Mouse (Mus musculus) cerebellum, postnatal 10 days (tissue): ENCODE measurements around the gene Clec4d.
"Not testable (repeated sequence)": the region's sequence is repeated elsewhere in the genome, so short reads cannot be mapped to it uniquely, and the experiment has no call there.

Experiments used
- DNase-seq, 2 experiments: peaks; one replicate each; pipeline ENCODE4 v3.0.0; 2021; ENCODE audit warnings: mixed read lengths in 2 of 2

Clec4d gene

GRCm38 (mm10) chr6:123261555-123262161 lies at the start of gene Clec4d:
Gene Clec4d, plus strand, starts transcription at chr6:123262111.
- no peak for DNase-seq

- no peak for DNase-seq
Measured at GRCm38 (mm10) chr6:123227519-123228166, 34.3 kb upstream of the Clec4d start.

DNA sequence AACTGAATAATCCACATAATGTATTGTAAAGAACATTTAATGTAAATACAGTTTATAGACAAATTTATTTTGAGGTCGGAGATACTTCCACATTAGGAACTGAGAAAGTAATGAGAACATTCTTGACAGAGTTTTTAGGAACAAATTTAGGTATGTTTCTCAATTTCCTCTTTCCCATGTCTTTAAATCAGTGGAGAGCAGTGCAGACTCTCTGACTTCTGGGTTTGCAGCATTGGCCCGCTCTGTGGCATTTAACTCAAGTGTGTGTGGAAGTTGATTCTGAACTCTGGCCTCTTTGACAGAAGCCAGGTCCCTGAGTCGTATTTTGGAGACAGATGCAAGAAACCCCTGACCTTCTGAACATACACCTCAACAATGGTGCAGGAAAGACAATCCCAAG lies 32.3 kb upstream of the Clec4d start, which contains the start of gene Clec4n:
Clec4n (plus strand) TSS at position 200 of the 400 bp plus-strand sequence.
- DNase-seq = no peak

DNA sequence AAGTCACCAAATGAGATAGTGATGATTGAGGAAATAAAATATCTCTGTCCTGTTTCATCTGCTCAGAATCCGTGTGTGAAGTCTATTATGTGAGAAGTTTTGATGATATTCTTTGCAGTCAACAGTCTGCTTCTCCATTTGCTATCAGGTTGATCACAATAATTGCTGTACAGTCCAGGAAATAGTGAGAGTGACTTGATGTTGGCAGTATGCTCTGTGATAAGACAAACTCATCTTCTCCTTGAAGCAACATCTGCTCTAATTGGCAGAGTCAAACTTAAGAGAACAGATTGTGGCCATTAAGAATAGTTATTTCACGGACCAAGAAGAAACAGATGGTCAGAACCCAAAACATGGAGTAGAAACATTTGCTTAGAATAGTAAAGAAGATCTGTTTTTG lies 30.8 kb upstream of the Clec4d start:
- no peak for DNase-seq

DNA sequence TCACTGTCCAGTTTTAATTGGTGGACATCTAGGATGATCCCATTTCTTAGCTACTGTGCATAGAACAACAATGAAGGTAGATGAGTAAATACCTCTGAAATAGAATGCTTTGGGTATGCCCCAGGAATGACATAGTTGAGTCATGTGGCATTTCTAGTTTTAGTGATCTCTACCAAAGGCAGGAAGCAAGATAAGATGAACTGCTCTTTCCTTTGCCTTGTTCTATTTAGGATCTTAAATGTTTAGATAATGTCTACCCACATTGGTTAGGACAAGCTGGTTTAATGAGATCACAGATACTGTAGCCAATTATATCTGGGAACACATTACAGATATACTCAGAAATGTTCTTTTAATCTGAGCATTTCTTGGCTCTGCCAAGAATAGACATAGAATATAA lies 24.3 kb upstream of the Clec4d start:
- no peak for DNase-seq

DNA sequence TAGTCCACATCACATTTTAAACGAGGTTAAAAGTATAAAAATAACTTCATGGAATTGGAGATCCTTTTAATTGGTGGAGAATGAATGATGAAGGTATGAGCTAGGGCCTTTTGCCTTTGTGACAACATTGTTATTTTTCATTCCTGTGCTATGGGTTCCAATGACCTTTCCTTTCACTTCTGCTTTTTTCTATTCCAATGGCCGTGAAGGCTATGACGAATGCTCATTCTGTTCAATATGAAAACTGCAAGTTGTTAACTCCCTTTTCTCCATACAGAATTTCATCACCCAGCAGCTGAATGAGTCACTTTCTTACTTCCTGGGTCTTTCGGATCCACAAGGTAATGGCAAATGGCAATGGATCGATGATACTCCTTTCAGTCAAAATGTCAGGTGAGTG lies 17.7 kb upstream of the Clec4d start:
- DNase-seq = no peak

- not testable (repeated sequence) for DNase-seq
Measured at GRCm38 (mm10) chr6:123248862-123249261, 13.0 kb upstream of the Clec4d start.

- DNase-seq = no peak
Measured at GRCm38 (mm10) chr6:123252735-123253134, 9.2 kb upstream of the Clec4d start.

DNA sequence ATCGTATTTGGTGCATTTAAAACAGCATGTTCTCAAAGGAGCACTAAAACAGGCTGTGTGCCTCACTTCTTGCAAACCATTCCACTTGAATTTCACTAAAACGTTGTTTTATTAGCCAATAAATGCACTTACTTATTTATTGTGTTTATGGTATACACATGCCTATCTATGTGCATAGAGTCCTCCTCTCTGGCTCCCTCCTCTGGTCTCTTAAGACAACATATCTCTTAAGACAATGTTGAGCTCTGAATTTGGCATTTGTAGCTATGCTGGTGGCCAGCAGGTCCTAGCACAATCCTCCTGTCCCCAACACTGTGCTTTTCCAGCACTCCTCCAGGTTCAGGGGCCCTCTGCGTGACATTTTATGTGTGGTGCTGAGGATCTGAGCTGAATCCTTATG lies 3.0 kb upstream of the Clec4d start:
- no peak for DNase-seq

- DNase-seq = no peak
Measured at GRCm38 (mm10) chr6:123259889-123260603, 1.9 kb upstream of the Clec4d start.

DNA sequence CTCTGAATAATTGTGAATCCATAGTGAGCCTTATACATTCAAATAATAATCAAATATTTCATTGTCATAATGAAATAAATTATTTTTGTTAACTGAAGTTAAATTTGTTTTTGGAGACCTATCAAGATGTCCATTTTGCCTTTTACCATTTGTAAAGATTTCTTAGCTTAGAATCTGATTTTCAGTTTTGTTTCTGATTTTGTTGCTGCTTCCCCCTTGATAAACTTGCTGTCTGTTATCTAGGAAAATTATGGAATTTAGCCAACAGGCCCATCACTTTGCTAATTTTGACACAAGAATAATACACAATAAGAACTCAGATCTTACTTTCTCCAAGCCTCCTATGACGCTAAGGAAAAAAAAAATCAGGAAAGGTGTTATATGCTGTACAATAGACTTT lies 1.0 kb upstream of the Clec4d start:
- no peak for DNase-seq

DNA sequence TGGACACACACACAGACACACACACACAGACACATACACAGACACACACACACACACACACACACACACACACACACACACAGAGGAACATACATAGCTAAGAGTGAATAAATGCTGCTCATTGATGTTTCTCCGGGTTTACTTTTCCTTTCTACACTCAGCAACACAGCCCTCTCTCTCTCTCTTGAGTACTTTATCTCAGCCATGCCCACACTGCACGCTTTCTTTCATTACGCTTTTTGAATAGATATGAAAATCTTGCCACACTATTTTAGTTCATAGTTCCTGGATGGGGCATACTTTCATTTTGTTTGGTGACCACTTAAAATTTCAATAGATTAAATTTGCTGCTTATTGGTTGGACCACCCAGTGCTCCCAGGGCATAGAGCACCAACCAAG lies 2.3 kb downstream of the Clec4d start:
- DNase-seq = no peak

GRCm38 (mm10) chr6:123265809-123266208 lies 3.9 kb downstream of the Clec4d start:
- no peak for DNase-seq

DNA sequence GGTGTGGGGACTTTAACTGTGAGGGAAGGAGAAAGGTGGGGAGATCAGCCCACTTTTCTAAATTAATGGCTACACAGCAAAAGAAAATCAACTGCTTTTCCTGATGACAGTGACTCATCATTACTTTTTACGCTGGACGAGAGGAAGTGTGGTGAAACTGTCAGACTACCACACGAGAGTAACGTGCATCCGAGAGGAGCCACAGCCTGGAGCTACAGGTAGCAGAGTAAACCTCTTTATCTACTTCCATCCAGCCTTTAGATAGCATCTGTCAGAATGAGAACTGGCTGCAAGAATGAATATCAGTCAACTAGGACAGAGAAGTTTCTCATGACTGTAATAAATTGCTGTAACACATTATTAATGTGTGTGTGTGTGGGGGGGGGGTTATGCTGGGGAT lies 5.0 kb downstream of the Clec4d start:
- no peak for DNase-seq

DNA sequence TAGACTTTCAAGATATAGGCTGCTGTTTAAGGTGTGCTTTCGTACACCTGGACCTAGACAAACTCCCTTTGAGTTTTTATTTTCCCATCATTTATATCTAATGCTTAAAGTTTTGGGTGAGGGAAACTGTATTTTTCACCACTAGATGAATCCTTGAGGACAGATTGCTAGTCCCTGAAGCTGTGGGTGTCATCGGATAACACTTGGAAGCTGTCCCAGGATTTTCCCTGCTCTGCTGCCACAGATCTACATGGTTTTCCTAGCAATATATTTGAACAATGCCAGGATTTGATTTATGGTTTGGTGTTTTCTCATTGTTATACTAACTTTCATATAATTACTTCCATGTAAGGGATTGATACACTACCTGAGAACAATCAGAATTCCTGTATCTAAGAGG lies 17.5 kb downstream of the Clec4d start:
- DNase-seq = no peak

- DNase-seq = no peak
Measured at GRCm38 (mm10) chr6:123286311-123286710, 24.4 kb downstream of the Clec4d start.

- no peak for DNase-seq
Measured at GRCm38 (mm10) chr6:123288931-123289330, 27.0 kb downstream of the Clec4d start.

- no peak for DNase-seq
Measured at GRCm38 (mm10) chr6:123289753-123290152, 27.8 kb downstream of the Clec4d start, which contains the start of gene Clec4e. Gene Clec4e, minus strand, starts transcription at chr6:123289870.

GRCm38 (mm10) chr6:123292751-123293400 lies 31.0 kb downstream of the Clec4d start:
- no peak for DNase-seq

DNA sequence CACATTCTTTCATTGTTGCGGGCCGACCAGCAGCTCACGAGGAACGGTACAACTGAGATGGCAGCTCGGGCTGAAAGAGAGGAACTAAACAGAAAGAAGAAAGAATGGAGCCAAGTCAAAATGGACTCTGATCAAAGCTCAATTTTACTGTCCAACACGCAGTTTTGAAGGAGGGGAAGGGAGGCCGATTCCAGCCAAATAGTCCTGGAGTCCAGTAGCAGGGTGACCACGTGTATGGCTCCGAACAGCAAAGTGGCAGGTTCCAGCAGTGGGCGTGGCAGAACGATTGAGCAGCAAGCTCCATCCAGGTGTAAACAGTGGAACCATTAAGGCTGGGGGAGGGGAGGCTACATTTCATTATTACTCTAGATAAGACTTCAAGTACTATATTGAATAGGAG lies 31.6 kb downstream of the Clec4d start:
- DNase-seq = not testable (repeated sequence)

DNA sequence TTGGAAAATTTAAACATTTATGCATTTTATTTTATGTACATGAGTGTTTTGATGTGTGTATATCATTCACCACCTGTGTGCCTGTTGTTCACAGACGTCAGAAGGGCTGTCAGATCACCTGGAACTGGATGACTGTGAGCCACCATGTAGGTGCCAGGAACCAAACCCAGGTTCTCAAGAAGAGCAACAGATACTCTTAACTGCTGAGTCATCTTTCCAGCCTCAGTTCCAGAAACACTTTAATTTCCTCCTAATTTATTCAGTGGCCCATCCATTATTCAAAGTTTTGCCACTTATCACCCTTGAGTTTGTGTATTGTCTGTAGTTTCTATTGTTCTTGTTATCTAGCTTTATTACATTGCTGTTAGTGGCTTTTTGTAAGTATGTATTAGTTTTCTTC lies 34.8 kb downstream of the Clec4d start:
- no peak for DNase-seq

GRCm38 (mm10) chr6:123306315-123306714 lies 44.4 kb downstream of the Clec4d start:
- not testable (repeated sequence) for DNase-seq

DNA sequence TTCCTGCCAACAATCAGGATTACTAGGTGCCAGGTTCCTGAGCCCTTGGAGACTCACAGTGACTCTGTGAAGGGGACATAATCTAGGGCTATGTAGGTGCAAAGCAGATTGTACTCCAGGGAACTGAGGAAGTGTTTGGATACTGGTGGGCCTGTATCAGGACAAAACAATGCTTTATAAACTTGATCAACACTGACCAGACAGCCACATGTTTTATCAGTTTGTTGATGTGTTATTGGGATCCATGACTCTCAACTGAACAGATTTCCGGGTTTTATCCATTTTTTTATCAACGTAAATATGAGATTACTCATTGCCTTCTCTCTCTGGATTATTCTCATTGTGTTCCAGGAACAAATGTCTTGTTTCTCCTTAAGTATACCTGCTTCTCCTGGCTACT lies 46.1 kb downstream of the Clec4d start, which contains the start of gene Vmn2r19:
Vmn2r19 (plus strand) TSS at position 301 of the 400 bp plus-strand sequence.
- no peak for DNase-seq
